Mouse (Mus musculus) cortical plate, adult 2 months (tissue): ENCODE measurements around the gene Acap3. TPM values are rescaled to one million over a fixed set of nuclear protein-coding genes. Genes with fewer than 3 reads are reported as not detected.

ENCODE experiments used
- H3K27ac ChIP-seq: fragments of 200-500 bp; 2 replicates; pipeline ENCODE4 v1.5.1; 2012; ENCODE audit warnings: low read length, control low read depth, inconsistent platforms; ENCODE audit not compliant: insufficient read depth
- H3K4me1 ChIP-seq: fragments of 200-500 bp; 2 replicates; pipeline ENCODE4 v1.6.1; 2011; ENCODE audit warnings: low read length; ENCODE audit not compliant: control insufficient read depth, insufficient read depth
- H3K4me3 ChIP-seq: fragments of 200-500 bp; 2 replicates; pipeline ENCODE4 v1.5.1; 2011; ENCODE audit warnings: mild to moderate bottlenecking, low read length, control low read depth; ENCODE audit not compliant: insufficient read depth
- CTCF ChIP-seq: fragments of 200-500 bp; IDR thresholded peaks from 2 replicates; pipeline ENCODE4 v1.5.1; 2011; ENCODE audit warnings: mild to moderate bottlenecking, control low read depth, low read length; ENCODE audit not compliant: insufficient read depth; ENCODE audit errors: extremely low read depth
- POLR2A ChIP-seq: fragments of 200-500 bp; IDR thresholded peaks from 2 replicates; pipeline ENCODE4 v1.6.1; 2011; ENCODE audit warnings: mild to moderate bottlenecking, low read length, control low read depth; ENCODE audit not compliant: insufficient read depth; ENCODE audit errors: extremely low read depth
- polyA plus RNA-seq: library from polyadenylated mRNA; depleted of rRNA; stranded (reverse); fragments of >200 nt; gene quantifications from 2 replicates; pipeline ENCODE4 v1.2.3, GENCODE M21; 2012

The Acap3 gene
- polyA plus RNA-seq, 1 experiment, result 136 TPM

DNA sequence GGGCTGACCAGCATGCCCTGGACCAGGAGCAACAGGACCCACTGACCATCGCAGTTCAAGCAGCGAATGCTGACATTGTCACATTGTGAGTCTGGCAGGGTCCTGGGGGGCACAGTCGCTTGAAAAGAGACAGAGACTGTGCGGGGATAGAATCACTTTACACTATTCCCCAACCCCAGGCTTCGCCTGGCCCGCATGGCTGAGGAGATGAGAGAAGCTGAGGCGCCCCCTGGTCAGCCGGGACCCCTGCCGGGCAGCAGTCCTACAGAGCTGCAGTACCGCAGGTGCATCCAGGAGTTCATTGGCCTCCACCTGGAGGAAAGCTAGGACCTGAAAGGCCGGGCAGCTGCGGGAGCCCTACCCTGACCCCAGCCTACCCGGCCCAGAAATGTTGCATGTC, 14.0 kb downstream of the Acap3 start:
- TF ChIP-seq CTCF (no peak), POLR2A (no peak)
- Histone ChIP-seq H3K27ac (no peak overlapping the region), H3K4me1 (no peaks in the 10 kb centered on the region), H3K4me3 (no peak overlapping the region)

DNA sequence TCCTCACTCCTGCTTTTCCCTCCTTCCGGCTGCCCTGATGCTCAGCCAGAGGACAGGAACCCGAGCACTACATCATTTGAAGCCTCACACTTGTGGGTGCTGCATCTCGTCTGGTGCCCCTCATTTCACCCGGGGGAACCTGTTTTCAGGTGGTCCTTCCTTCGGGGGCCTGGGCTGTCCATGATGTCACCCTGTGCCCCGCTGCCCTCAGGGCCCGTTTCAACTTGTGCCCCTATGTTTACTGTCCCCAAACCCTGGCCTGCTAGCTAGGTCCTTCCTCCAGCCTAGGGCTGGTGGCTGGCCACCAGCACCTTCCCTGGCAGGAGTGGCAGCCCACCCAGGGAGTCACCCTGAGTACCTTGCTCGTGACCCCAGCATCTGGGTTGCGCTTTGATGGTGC, 14.5 kb downstream of the Acap3 start:
- no peak overlapping the region for H3K4me3 ChIP-seq

DNA sequence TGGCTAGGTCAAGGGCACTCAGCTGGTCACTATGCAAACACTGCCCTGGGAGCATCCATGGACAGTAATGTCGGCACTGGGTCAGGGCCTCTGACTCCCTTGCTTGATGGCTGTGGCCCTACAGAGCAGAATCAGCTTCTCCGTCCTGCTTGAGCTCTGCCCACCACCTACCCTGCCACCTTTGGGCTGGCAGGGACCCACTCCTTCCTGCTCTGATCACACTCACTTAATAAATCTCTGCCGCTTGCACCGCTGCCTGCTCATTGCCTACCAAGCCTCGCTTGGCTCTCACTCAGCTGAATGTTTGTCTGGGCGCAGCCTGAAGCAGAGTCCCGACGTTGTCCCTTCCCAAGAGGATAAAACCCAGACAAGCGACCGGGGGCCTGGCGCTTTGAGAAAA, 15.4 kb downstream of the Acap3 start:
- Histone ChIP-seq H3K27ac (no peak overlapping the region), H3K4me1 (no peaks in the 10 kb centered on the region), H3K4me3 (no peak overlapping the region)
- no peak for TF ChIP-seq CTCF
- TF ChIP-seq POLR2A, result no peak

More for the DNA sequence above, 14.5 kb downstream of the Acap3 start:
- no peaks in the 10 kb centered on the region for H3K4me1 ChIP-seq
- no peak overlapping the region for H3K27ac ChIP-seq
- TF ChIP-seq CTCF (no peak), POLR2A (no peak)

- Histone ChIP-seq H3K27ac (no peak overlapping the region), H3K4me3 (no peak overlapping the region), H3K4me1 (no peaks in the 10 kb centered on the region)
- TF ChIP-seq CTCF (no peak), POLR2A (no peak)
Measured at GRCm38 (mm10) chr4:155908281-155908680, 16.7 kb downstream of the Acap3 start.

DNA sequence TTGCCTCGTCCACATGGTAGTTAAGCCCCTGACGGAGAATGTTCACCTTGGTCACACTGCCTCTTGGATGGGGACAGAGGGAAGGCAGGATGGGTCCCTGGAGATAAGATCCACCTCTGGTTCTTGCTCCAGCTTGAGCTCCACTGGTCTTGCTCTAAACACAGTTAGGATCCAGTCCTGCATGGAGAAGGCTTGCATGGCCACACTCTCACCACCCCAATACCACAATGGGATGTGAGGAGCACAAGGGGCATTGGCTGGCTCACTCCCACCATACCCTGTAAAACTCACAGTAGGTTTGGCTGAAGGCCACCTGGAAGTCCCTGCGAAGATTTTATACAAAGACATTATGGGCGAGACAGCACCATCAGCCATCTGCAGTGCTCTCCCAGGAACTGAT, 17.1 kb downstream of the Acap3 start:
- Histone ChIP-seq H3K4me1 (no peaks in the 10 kb centered on the region), H3K4me3 (no peak overlapping the region), H3K27ac (no peak overlapping the region)
- TF ChIP-seq CTCF (no peak), POLR2A (no peak)

DNA sequence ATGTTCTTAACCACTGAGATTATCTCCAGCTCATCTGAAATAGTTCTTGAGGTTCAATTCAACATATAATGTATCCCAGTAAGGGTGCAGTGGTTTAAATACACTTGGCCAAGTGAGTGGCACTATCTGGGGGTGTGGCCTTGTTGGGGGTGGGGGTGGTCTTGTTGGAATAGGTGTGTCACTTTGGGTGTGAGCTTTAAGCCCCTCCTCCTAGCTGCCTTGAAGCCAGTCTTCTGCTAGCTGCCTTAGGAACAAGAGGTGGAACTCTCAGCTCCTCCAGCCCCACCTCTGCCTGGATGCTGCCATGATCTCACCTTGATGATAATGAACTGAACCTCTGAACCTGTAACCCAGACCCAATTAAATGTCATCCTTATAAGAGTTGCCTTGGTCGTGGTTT, 40.4 kb downstream of the Acap3 start:
- no peaks in the 10 kb centered on the region for H3K4me1 ChIP-seq
- H3K4me3 ChIP-seq, result no peak overlapping the region
- no peak overlapping the region for H3K27ac ChIP-seq
- no peak for TF ChIP-seq POLR2A
- no peak for TF ChIP-seq CTCF

DNA sequence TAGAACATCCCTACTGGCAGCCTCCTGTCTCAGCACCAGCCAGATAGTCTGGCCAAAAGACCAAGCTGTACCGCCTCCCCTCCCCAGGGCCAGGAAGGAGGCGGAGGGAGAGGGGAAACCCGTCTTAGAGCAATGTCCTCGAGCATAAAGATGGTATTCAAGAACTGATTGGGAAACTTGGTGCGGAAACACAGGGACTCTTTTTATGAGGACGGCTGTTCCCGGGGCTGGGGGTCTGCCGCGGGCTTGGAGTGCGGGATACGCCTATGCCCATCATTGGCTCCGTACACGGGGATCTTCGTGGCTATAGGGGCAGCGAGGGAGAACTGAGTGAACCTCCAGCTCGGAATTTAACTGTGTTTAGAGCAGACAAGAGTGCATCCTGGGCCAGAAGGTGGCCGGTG, 51.4 kb downstream of the Acap3 start:
- TF ChIP-seq POLR2A, result 0 out of 2 replicates have a peak, but pooled peaks have one; percentile 5
- TF ChIP-seq CTCF, result no peak
- peak overlapping the region; percentile 56 for H3K27ac ChIP-seq
- H3K4me1 ChIP-seq, result peaks cover 11% of the 10 kb centered on the region
- H3K4me3 ChIP-seq, result peak overlapping the region; percentile 48

DNA sequence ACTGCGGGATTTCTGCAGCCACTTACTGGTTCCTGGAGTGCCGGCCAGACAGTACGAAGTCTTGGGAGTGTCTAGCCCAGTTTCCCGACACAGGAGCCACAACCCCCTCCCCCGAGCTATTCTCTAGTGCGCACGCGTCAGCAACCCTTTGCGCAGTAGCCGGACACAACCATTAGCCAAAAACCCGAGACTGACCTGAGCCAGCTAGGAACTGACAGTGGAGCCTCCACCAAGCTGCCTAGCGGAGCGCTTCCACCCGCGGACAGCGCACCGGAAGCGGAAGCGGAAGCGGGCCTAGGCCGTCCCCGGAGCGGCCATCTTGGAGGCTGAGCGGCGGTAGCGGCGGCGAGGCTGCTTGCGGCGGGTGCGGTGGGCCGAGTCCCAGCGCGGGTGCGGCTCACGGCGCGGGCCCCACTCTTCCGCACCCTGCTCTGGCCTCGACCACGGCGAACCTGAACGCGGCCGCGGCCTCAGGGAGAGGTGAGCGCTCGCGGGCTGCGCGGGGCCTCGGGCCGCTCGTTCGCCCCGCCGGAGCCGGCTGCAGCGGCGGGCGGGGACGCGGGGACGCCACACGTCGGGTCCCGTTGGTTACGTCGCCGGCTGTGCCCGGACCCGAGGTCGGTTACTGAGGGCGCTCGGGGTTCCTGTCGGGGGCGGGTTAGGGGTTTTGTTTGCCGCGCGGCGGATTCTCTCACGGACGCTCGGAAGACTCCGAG, 52.1 kb downstream of the Acap3 start, which contains the start of gene Ube2j2:
Ube2j2 (plus strand) TSS at position 298 of the 716 bp plus-strand sequence.
- Histone ChIP-seq H3K27ac (peak within 1 kb of the TSS; percentile 56), H3K4me1 (peaks cover 11% of the 10 kb centered on the region), H3K4me3 (peak within 1 kb of the TSS; percentile 48)
- peak; percentile 75; the same call in 1 of the 2 replicates for TF ChIP-seq POLR2A
- no peak for TF ChIP-seq CTCF

DNA sequence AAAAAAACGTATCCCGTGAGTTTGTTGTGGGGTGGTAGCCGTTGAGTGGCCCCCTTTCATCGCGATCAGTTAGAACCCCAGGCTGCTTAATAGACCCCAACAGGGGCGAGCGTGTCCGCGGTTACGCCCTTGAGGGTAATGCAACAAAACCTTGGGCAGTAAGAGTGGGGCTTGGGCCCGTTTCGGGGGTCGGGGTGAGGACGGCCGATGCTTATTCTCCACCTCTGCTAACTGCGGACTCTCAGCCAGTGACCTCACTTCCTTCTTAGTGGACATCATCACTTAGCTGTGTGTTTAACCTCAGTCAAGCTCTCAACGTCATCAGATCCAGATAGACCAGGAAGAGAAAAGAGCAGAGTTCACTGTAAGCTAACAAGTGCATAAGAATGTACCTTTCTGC, 52.6 kb downstream of the Acap3 start:
- H3K4me1 ChIP-seq, result peaks cover 11% of the 10 kb centered on the region
- TF ChIP-seq CTCF, result no peak
- TF ChIP-seq POLR2A, result no peak
- H3K4me3 ChIP-seq, result peak overlapping the region; percentile 48
- H3K27ac ChIP-seq, result no peak overlapping the region

GRCm38 (mm10) chr4:155947094-155947493, 55.5 kb downstream of the Acap3 start:
- Histone ChIP-seq H3K4me1 (peaks cover 11% of the 10 kb centered on the region), H3K4me3 (no peak overlapping the region), H3K27ac (no peak overlapping the region)
- no peak for TF ChIP-seq POLR2A
- no peak for TF ChIP-seq CTCF
